Mouse (Mus musculus) heart, adult 2 months (tissue): ENCODE results near the gene Doc2b. TPM values are rescaled to one million over a fixed set of nuclear protein-coding genes. Genes with fewer than 3 reads are reported as not detected.

ENCODE experiments used
- DNase-seq, 2 experiments: peaks; one replicate each; pipeline ENCODE4 v3.0.0; 2021
- H3K27ac ChIP-seq: fragments of 200-600 bp; 2 replicates; pipeline ENCODE4 v1.8.1; 2022
- H3K27me3 ChIP-seq: fragments of 200-500 bp; 2 replicates; pipeline ENCODE4 v1.6.1; 2012; ENCODE audit warnings: mild to moderate bottlenecking, low read length, inconsistent platforms, mixed read lengths; ENCODE audit not compliant: control insufficient read depth, insufficient read depth
- H3K36me3 ChIP-seq: fragments of 200-500 bp; 2 replicates; pipeline ENCODE4 v1.6.1; 2012; ENCODE audit warnings: low read length, inconsistent platforms; ENCODE audit not compliant: control insufficient read depth, insufficient read depth
- H3K4me1 ChIP-seq: fragments of 200-500 bp; 2 replicates; pipeline ENCODE4 v1.6.1; 2011; ENCODE audit warnings: low read length; ENCODE audit not compliant: control insufficient read depth, insufficient read depth
- H3K4me3 ChIP-seq: fragments of 200-600 bp; 2 replicates; pipeline ENCODE4 v1.8.1; 2022
- H3K79me2 ChIP-seq: fragments of 200-500 bp; replicated peaks from 2 replicates; pipeline ENCODE4 v1.6.1; 2012; ENCODE audit warnings: mild to moderate bottlenecking, inconsistent platforms, low read length, moderate library complexity, mixed read lengths; ENCODE audit not compliant: control insufficient read depth, insufficient read depth
- H3K9ac ChIP-seq: fragments of 200-500 bp; 2 replicates; pipeline ENCODE4 v1.6.1; 2012; ENCODE audit warnings: low read depth, mild to moderate bottlenecking, control low read depth, inconsistent platforms, low read length, mixed read lengths
- CTCF ChIP-seq: fragments of 200-600 bp; IDR thresholded peaks from 2 replicates; pipeline ENCODE4 v1.8.1; 2022; ENCODE audit warnings: antibody characterized with exemption, mild to moderate bottlenecking, moderate library complexity
- EP300 ChIP-seq: fragments of 200-500 bp; IDR thresholded peaks from 2 replicates; pipeline ENCODE4 v1.6.1; 2011; ENCODE audit warnings: low read depth, low read length, control low read depth; ENCODE audit not compliant: insufficient read depth
- POLR2A ChIP-seq: fragments of 200-500 bp; IDR thresholded peaks from 2 replicates; pipeline ENCODE4 v1.6.1; 2011; ENCODE audit warnings: mild to moderate bottlenecking, low read depth, low read length, control low read depth; ENCODE audit not compliant: insufficient read depth
- WGBS: fragments of 180-500 bp; shearing (Covaris S2); methylation state at CpG from one replicate; pipeline ENCODE4 v1.1.7; 2018; 5-methylcytosine and 5-hydroxymethylcytosine counted together
- intact Hi-C: fragments of 180-260 bp; cut with DNase I; formaldehyde crosslinking; loops from one replicate; pipeline ENCODE4 v1.15.1; 2025
- polyA plus RNA-seq: library from polyadenylated mRNA; depleted of rRNA; stranded (reverse); fragments of >200 nt; gene quantifications from 2 replicates; pipeline ENCODE4 v1.2.3, GENCODE M21; 2012
- total RNA-seq, 2 experiments: library from RNA; stranded (reverse); gene quantifications; 2 replicates each; pipeline ENCODE4 v1.2.3; 2021

The Doc2b gene
- total and polyA plus RNA-seq, 3 experiments: 0.14 to 0.61 (median 0.52) TPM

GRCm38 (mm10) chr11:75813085-75813484 lies 17.2 kb upstream of the Doc2b start:
- H3K27ac ChIP-seq: peak overlapping the region; percentile 48
- H3K4me3 ChIP-seq: no peak overlapping the region
- peak in 1 of 2 experiments; percentile 31 for DNase-seq
- no peaks in the 10 kb centered on the region for H3K79me2 ChIP-seq
- no peak overlapping the region for H3K9ac ChIP-seq
- H3K27me3 ChIP-seq: no peaks in the 10 kb centered on the region
- TF ChIP-seq POLR2A: no peak
- TF ChIP-seq EP300: no peak
- TF ChIP-seq CTCF: peak; percentile 17; the same call in 1 of the 2 replicates
- 65% methylated on average over 10 of the region's 10 CpGs for WGBS
- H3K36me3 ChIP-seq: no peaks in the 10 kb centered on the region
- H3K4me1 ChIP-seq: peaks cover 5% of the 10 kb centered on the region
- intact Hi-C loops: no loop called here

GRCm38 (mm10) chr11:75811900-75812299 lies 16.1 kb upstream of the Doc2b start:
- no peak overlapping the region for H3K9ac ChIP-seq
- peak; percentile 87 to 91 for DNase-seq
- no peak overlapping the region for H3K4me3 ChIP-seq
- intact Hi-C loops: no loop called here
- WGBS: 8% methylated on average over 3 of the region's 3 CpGs
- H3K4me1 ChIP-seq: peaks cover 5% of the 10 kb centered on the region
- no peaks in the 10 kb centered on the region for H3K27me3 ChIP-seq
- H3K79me2 ChIP-seq: no peaks in the 10 kb centered on the region
- H3K27ac ChIP-seq: peak overlapping the region; percentile 52; the same call in 1 of the 2 replicates
- no peak for TF ChIP-seq CTCF
- TF ChIP-seq EP300: peak; percentile 68; the same call in 1 of the 2 replicates
- H3K36me3 ChIP-seq: no peaks in the 10 kb centered on the region

- H3K27ac ChIP-seq: no peak overlapping the region
- H3K9ac ChIP-seq: no peak overlapping the region
- intact Hi-C loops: no loop called here
- WGBS: 93% methylated on average over 3 of the region's 3 CpGs
- H3K4me1 ChIP-seq: peaks cover 5% of the 10 kb centered on the region
- no peak for DNase-seq
- no peaks in the 10 kb centered on the region for H3K79me2 ChIP-seq
- no peak for TF ChIP-seq CTCF
- no peak for TF ChIP-seq POLR2A
- no peak for TF ChIP-seq EP300
- no peak overlapping the region for H3K4me3 ChIP-seq
- H3K36me3 ChIP-seq: no peaks in the 10 kb centered on the region
- no peaks in the 10 kb centered on the region for H3K27me3 ChIP-seq
These were observed 14.7 kb upstream of the Doc2b start for GRCm38 (mm10) chr11:75810526-75810925.

- no peaks in the 10 kb centered on the region for H3K79me2 ChIP-seq
- WGBS: 62% methylated on average over 5 of the region's 5 CpGs
- no peaks in the 10 kb centered on the region for H3K27me3 ChIP-seq
- TF ChIP-seq POLR2A (no peak), EP300 (no peak), CTCF (no peak)
- H3K36me3 ChIP-seq: no peaks in the 10 kb centered on the region
- no peak overlapping the region for H3K9ac ChIP-seq
- H3K4me3 ChIP-seq: no peak overlapping the region
- no peak for DNase-seq
- H3K4me1 ChIP-seq: peaks cover 5% of the 10 kb centered on the region
- intact Hi-C loops: no loop called here
- H3K27ac ChIP-seq: no peak overlapping the region
These were observed 11.6 kb upstream of the Doc2b start for GRCm38 (mm10) chr11:75807486-75807885.

GRCm38 (mm10) chr11:75801771-75802550 lies 6.1 kb upstream of the Doc2b start:
- intact Hi-C loops: no loop called here
- no peaks in the 10 kb centered on the region for H3K79me2 ChIP-seq
- DNase-seq: no peak
- H3K4me1 ChIP-seq: no peaks in the 10 kb centered on the region
- H3K27me3 ChIP-seq: no peaks in the 10 kb centered on the region
- no peak overlapping the region for H3K4me3 ChIP-seq
- H3K36me3 ChIP-seq: no peaks in the 10 kb centered on the region
- TF ChIP-seq EP300 (no peak), POLR2A (no peak), CTCF (no peak)
- H3K27ac ChIP-seq: no peak overlapping the region
- WGBS: 73% methylated on average over 7 of the region's 7 CpGs
- H3K9ac ChIP-seq: no peak overlapping the region

- H3K4me3 ChIP-seq: no peak overlapping the region
- no peak for DNase-seq
- H3K9ac ChIP-seq: no peak overlapping the region
- H3K36me3 ChIP-seq: no peaks in the 10 kb centered on the region
- TF ChIP-seq EP300: no peak
- no peak for TF ChIP-seq CTCF
- TF ChIP-seq POLR2A: no peak
- 80% methylated on average over 4 of the region's 4 CpGs for WGBS
- intact Hi-C loops: no loop called here
- no peaks in the 10 kb centered on the region; the same call in 1 of the 2 replicates for H3K4me1 ChIP-seq
- H3K27ac ChIP-seq: no peak overlapping the region
- no peaks in the 10 kb centered on the region for H3K27me3 ChIP-seq
- no peaks in the 10 kb centered on the region for H3K79me2 ChIP-seq
These were observed 5.5 kb upstream of the Doc2b start for GRCm38 (mm10) chr11:75801369-75801768.
